ENCODE assay signal across 14 mouse cellular contexts in genomic region chr2:20995547-20995946, GRCm38 (mm10).
"Had no signal": no experiment of that assay in that cellular context is flagged by ENCODE, and none has a peak within 500 bp of the region (broad histone marks: within the 10 kb centered on the region; RNA-seq: fewer than 3 reads in every experiment).

No protein-coding gene starts in this region.

- H3K4me2 ChIP-seq: limb, embryonic 12.5 days; liver, embryonic 13.5 days; midbrain, embryonic 12.5 days; stomach, embryonic 15.5 days had no signal

- H3K4me3 ChIP-seq: layer of hippocampus, adult 2 months; limb, embryonic 12.5 days; liver, embryonic 13.5 days; midbrain, embryonic 12.5 days; stomach, embryonic 15.5 days had no signal

- H3K4me1 ChIP-seq: limb, embryonic 12.5 days; liver, embryonic 13.5 days; midbrain, embryonic 12.5 days; stomach, embryonic 15.5 days had no signal

- H3K9ac ChIP-seq: limb, embryonic 12.5 days; liver, embryonic 13.5 days; liver, postnatal 0 days; midbrain, embryonic 12.5 days; stomach, embryonic 15.5 days had no signal

- H3K9me3 ChIP-seq: limb, embryonic 12.5 days; liver, embryonic 13.5 days; midbrain, embryonic 12.5 days; stomach, embryonic 15.5 days had no signal

- H3K27me3 ChIP-seq: limb, embryonic 12.5 days; liver, embryonic 13.5 days; midbrain, embryonic 12.5 days; stomach, embryonic 15.5 days had no signal

- H3K27ac ChIP-seq: layer of hippocampus, adult 2 months; limb, embryonic 12.5 days; liver, embryonic 13.5 days; midbrain, embryonic 12.5 days; stomach, embryonic 15.5 days had no signal

- ATAC-seq: liver, postnatal 0 days; midbrain, embryonic 16.5 days had no signal

- H3K36me3 ChIP-seq: limb, embryonic 12.5 days; liver, embryonic 13.5 days; midbrain, embryonic 12.5 days; stomach, embryonic 15.5 days had no signal

- DNase-seq: kidney, adult 18-20 months; kidney, postnatal 10 days; kidney, postnatal 4 days; liver; liver, embryonic 13.5 days; liver, postnatal 0 days; right cerebral cortex, postnatal 25 days; spleen, adult 18-20 months; thymus, postnatal 36 days had no signal
